Mouse (Mus musculus) heart, adult 2 months (tissue): ENCODE measurements around the gene Hoxb13. TPM values are rescaled to one million over a fixed set of nuclear protein-coding genes. Genes with fewer than 3 reads are reported as not detected.

ENCODE experiments used
- DNase-seq, 2 experiments: peaks; one replicate each; pipeline ENCODE4 v3.0.0; 2021
- H3K27ac ChIP-seq: fragments of 200-600 bp; 2 replicates; pipeline ENCODE4 v1.8.1; 2022
- H3K27me3 ChIP-seq: fragments of 200-500 bp; 2 replicates; pipeline ENCODE4 v1.6.1; 2012; ENCODE audit warnings: mild to moderate bottlenecking, low read length, inconsistent platforms, mixed read lengths; ENCODE audit not compliant: control insufficient read depth, insufficient read depth
- H3K36me3 ChIP-seq: fragments of 200-500 bp; 2 replicates; pipeline ENCODE4 v1.6.1; 2012; ENCODE audit warnings: low read length, inconsistent platforms; ENCODE audit not compliant: control insufficient read depth, insufficient read depth
- H3K4me1 ChIP-seq: fragments of 200-500 bp; 2 replicates; pipeline ENCODE4 v1.6.1; 2011; ENCODE audit warnings: low read length; ENCODE audit not compliant: control insufficient read depth, insufficient read depth
- H3K4me3 ChIP-seq: fragments of 200-600 bp; 2 replicates; pipeline ENCODE4 v1.8.1; 2022
- H3K79me2 ChIP-seq: fragments of 200-500 bp; replicated peaks from 2 replicates; pipeline ENCODE4 v1.6.1; 2012; ENCODE audit warnings: mild to moderate bottlenecking, inconsistent platforms, low read length, moderate library complexity, mixed read lengths; ENCODE audit not compliant: control insufficient read depth, insufficient read depth
- H3K9ac ChIP-seq: fragments of 200-500 bp; 2 replicates; pipeline ENCODE4 v1.6.1; 2012; ENCODE audit warnings: low read depth, mild to moderate bottlenecking, control low read depth, inconsistent platforms, low read length, mixed read lengths
- CTCF ChIP-seq: fragments of 200-600 bp; IDR thresholded peaks from 2 replicates; pipeline ENCODE4 v1.8.1; 2022; ENCODE audit warnings: antibody characterized with exemption, mild to moderate bottlenecking, moderate library complexity
- EP300 ChIP-seq: fragments of 200-500 bp; IDR thresholded peaks from 2 replicates; pipeline ENCODE4 v1.6.1; 2011; ENCODE audit warnings: low read depth, low read length, control low read depth; ENCODE audit not compliant: insufficient read depth
- POLR2A ChIP-seq: fragments of 200-500 bp; IDR thresholded peaks from 2 replicates; pipeline ENCODE4 v1.6.1; 2011; ENCODE audit warnings: mild to moderate bottlenecking, low read depth, low read length, control low read depth; ENCODE audit not compliant: insufficient read depth
- WGBS: fragments of 180-500 bp; shearing (Covaris S2); methylation state at CpG from one replicate; pipeline ENCODE4 v1.1.7; 2018; 5-methylcytosine and 5-hydroxymethylcytosine counted together
- intact Hi-C: fragments of 180-260 bp; cut with DNase I; formaldehyde crosslinking; loops from one replicate; pipeline ENCODE4 v1.15.1; 2025
- polyA plus RNA-seq: library from polyadenylated mRNA; depleted of rRNA; stranded (reverse); fragments of >200 nt; gene quantifications from 2 replicates; pipeline ENCODE4 v1.2.3, GENCODE M21; 2012
- total RNA-seq, 2 experiments: library from RNA; stranded (reverse); gene quantifications; 2 replicates each; pipeline ENCODE4 v1.2.3; 2021

The Hoxb13 gene
- total and polyA plus RNA-seq, 3 experiments = not detected

DNA sequence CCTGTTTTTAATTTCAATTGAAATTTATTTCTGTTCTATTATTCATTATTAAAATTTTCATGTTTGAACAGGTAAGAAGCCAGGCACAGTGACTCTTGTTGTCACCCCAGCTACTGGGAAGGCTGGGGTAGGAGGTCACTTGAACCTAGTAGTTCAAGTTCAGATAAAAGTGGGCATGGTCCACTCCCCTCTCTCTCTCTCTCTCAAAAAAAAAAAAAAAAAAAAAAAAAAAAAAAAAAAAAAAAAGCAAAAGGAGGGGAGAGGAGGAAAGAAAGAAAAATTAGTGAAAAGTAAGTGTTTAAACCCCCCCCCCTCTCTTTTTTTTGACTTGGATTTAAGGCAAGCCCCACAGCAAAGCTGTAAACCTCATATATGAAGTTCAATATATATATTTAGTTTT lies 9.9 kb upstream of the Hoxb13 start:
- TF ChIP-seq POLR2A (no peak), EP300 (no peak), CTCF (no peak)
- H3K9ac ChIP-seq = no peak overlapping the region
- no peaks in the 10 kb centered on the region for H3K36me3 ChIP-seq
- H3K27ac ChIP-seq = no peak overlapping the region
- H3K79me2 ChIP-seq = no peaks in the 10 kb centered on the region
- peaks cover 26% of the 10 kb centered on the region for H3K27me3 ChIP-seq
- no peaks in the 10 kb centered on the region for H3K4me1 ChIP-seq
- intact Hi-C loops = no loop called here
- H3K4me3 ChIP-seq = no peak overlapping the region
- DNase-seq = no peak

DNA sequence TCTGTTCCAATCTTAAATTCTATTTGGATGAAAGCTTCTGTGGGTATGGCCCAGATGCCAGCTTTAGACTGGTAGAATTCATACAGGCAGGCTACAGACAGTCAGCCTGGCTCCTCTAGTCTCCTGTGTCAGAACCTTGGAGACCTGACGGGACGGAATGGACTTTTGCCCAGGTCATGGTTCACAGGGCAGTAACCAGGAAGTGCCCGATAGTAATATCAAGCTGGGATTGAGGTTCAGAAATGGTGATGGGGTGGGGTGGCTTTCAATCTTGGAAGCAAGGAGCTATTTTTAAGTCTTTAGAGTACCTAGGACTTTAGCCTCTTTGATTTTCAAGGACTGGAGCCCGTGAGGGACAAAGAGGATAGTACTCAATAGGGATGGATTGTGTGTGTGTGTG lies 6.8 kb upstream of the Hoxb13 start:
- intact Hi-C loops = no loop called here
- no peak for TF ChIP-seq EP300
- no peak for TF ChIP-seq CTCF
- TF ChIP-seq POLR2A = no peak
- no peaks in the 10 kb centered on the region for H3K36me3 ChIP-seq

DNA sequence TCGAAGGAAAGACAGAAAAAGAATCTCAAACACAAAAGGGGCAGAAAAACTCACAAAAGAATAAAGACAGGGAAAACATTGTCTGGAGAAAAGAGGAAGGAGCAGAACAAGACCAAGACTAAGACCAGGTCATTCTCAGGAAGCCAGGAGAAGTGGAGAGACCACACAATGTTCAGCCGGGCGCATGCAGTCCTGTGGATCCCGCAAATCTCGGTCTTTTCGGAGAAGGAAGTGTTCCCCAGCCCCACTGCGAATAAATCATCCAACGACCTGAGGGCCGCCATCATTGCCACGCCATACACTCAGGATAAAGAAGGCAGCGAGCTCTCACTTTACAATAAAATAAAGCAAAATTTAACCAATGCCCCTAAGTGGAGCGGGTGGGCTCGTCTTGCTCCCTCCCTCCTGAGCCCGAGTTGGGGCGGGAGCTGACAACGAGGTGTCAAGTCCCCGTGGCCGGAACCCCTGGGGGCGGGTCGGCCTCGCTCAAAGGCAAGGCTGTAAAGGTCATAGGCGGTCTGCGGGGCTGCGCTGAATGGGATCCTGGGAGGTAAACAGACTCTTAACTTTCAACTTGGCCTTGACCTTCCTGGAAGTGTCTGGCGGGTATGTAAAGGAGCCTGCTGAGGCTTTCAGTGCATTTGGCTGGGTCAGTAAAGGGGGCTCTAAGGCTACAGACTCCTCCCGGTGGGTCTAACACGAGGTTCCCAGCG lies 4.2 kb upstream of the Hoxb13 start:
- Histone ChIP-seq H3K4me3 (no peak overlapping the region), H3K36me3 (no peaks in the 10 kb centered on the region), H3K79me2 (no peaks in the 10 kb centered on the region), H3K4me1 (no peaks in the 10 kb centered on the region), H3K9ac (no peak overlapping the region), H3K27ac (no peak overlapping the region), H3K27me3 (peaks cover 23% of the 10 kb centered on the region)
- intact Hi-C loops = no loop called here
- WGBS = 3% methylated on average over 28 of the region's 28 CpGs
- TF ChIP-seq CTCF (no peak), POLR2A (no peak), EP300 (no peak)
- no peak for DNase-seq

More for the DNA sequence above, 6.8 kb upstream of the Hoxb13 start:
- Histone ChIP-seq H3K4me3 (no peak overlapping the region), H3K79me2 (no peaks in the 10 kb centered on the region), H3K9ac (no peak overlapping the region), H3K27ac (no peak overlapping the region), H3K27me3 (peaks cover 25% of the 10 kb centered on the region), H3K4me1 (no peaks in the 10 kb centered on the region)
- WGBS = 17% methylated on average over 4 of the region's 4 CpGs
- DNase-seq = no peak

DNA sequence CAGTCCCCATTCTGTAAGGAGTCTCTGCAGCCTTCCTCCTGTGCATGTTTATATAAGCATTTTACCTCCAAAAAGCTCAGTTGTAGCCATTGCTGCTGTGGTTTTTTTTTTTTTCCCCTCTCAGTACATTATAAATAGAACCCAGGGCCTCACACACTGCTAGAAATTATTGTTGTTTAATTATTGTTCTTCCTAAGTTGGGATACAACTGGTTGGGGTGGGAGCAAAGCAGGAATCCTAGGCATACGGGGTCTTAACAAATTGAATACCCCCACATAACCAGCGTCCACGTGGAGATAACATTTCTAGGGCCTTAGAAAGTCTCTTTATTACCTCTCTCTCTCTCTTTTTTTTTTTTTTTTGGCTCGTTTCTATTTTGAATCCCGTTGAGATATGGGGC lies 3.0 kb upstream of the Hoxb13 start:
- Histone ChIP-seq H3K79me2 (no peaks in the 10 kb centered on the region), H3K9ac (no peak overlapping the region), H3K36me3 (no peaks in the 10 kb centered on the region), H3K27ac (no peak overlapping the region), H3K27me3 (peaks cover 20% of the 10 kb centered on the region), H3K4me1 (no peaks in the 10 kb centered on the region), H3K4me3 (no peak overlapping the region)
- DNase-seq = no peak
- intact Hi-C loops = no loop called here
- 5% methylated on average over 5 of the region's 5 CpGs for WGBS
- TF ChIP-seq EP300 (no peak), POLR2A (no peak), CTCF (no peak)

DNA sequence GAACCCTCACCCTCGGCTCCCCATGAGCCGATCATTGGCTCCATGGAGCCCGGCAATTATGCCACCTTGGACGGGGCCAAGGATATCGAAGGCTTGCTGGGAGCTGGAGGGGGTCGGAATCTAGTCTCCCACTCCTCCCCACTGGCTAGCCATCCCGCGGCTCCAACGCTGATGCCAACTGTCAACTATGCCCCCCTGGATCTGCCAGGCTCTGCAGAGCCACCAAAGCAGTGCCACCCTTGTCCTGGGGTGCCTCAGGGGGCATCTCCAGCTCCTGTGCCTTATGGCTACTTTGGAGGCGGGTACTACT lies 240 bp downstream of the Hoxb13 start:
- Histone ChIP-seq H3K27me3 (peaks cover 14% of the 10 kb centered on the region), H3K79me2 (no peaks in the 10 kb centered on the region), H3K9ac (no peak overlapping the region), H3K4me1 (no peaks in the 10 kb centered on the region), H3K4me3 (no peak overlapping the region), H3K36me3 (no peaks in the 10 kb centered on the region), H3K27ac (no peak overlapping the region)
- DNase-seq = no peak
- 4% methylated on average over 10 of the region's 10 CpGs for WGBS
- intact Hi-C loops = no loop called here
- no peak for TF ChIP-seq CTCF

DNA sequence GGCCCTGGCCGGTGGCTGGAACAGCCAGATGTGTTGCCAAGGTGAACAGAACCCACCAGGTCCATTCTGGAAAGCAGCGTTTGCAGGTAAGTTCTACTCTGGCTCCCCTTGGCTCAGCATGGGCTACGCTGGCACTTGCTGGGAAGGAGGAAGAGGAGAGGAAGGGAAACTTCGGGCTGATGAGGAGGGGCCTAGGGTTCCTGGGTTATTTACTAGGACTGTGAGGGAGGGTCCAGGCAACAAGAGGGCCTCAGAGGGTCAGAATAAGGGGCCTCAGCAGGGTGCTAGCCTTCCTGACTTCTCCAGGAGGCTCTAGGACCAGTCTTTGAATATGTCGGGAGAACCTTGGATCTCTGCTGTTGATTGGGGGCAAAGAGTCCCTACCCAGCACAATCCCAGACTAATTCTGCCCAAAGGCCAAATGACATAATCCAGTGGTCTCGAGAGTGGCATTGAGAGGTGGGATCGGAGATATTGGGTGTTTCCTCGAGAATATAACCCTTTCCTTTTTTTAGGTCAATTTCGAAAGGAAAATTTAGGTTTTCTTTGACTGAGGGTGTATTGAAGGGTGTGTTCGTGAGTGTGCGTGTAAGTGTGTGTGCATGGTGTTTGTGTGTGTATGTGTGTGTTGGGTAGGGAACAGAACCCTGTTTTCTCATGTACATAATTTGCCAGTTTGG lies 985 bp downstream of the Hoxb13 start:
- intact Hi-C loops = no loop called here
- WGBS = 11% methylated on average over 11 of the region's 11 CpGs
- H3K79me2 ChIP-seq = no peaks in the 10 kb centered on the region
- no peak for DNase-seq
- peaks cover 14% of the 10 kb centered on the region for H3K27me3 ChIP-seq
- no peak overlapping the region for H3K27ac ChIP-seq
- no peak overlapping the region for H3K9ac ChIP-seq
- no peak for TF ChIP-seq EP300
- TF ChIP-seq POLR2A = no peak
- TF ChIP-seq CTCF = no peak
- no peak overlapping the region for H3K4me3 ChIP-seq
- H3K4me1 ChIP-seq = no peaks in the 10 kb centered on the region
- H3K36me3 ChIP-seq = no peaks in the 10 kb centered on the region
